Mouse (Mus musculus) C2C12 (cell line): ENCODE results near the gene Olfr706.
"Not testable (repeated sequence)": the region's sequence is repeated elsewhere in the genome, so short reads cannot be mapped to it uniquely, and the experiment has no call there.

Experiments used
- CTCF ChIP-seq: IDR thresholded peaks from one replicate; pipeline ENCODE4 v1.5.1; 2011; ENCODE audit not compliant: control insufficient read depth, insufficient read depth, insufficient read length
- MAX ChIP-seq: IDR thresholded peaks from one replicate; pipeline ENCODE4 v1.6.1; 2011; ENCODE audit warnings: mild to moderate bottlenecking, control low read depth

GRCm38 (mm10) chr7:106920961-106921360 is 33.0 kb upstream of the Olfr706 start:
- TF ChIP-seq MAX, CTCF: not testable (repeated sequence)
